Mouse (Mus musculus) limb, embryonic 14.5 days (tissue): Measurements from ENCODE around the gene Rtf2. TPM values are rescaled to one million over a fixed set of nuclear protein-coding genes. Genes with fewer than 3 reads are reported as not detected.

Source experiments
- ATAC-seq: fragments of 200-750 bp; cut with Nextera tagmentation; 2 replicates; pipeline ENCODE4 v1.8.0; 2017; ENCODE audit warnings: low read depth, moderate number of reproducible peaks, moderate TSS enrichment; ENCODE audit not compliant: low FRiP score
- DNase-seq: peaks from one replicate; pipeline ENCODE4 v3.0.0-alpha.2; 2015; ENCODE audit warnings: low spot score
- H3K27ac ChIP-seq: fragments of 300-500 bp; sonication (generic); replicated peaks from 2 replicates; pipeline ENCODE4 v1.5.1; 2014; ENCODE audit warnings: low read depth, mild to moderate bottlenecking, low read length, moderate library complexity, mixed read lengths
- H3K27me3 ChIP-seq: fragments of 300-500 bp; sonication (generic); 2 replicates; pipeline ENCODE4 v1.6.1; 2014; ENCODE audit warnings: low read length, mixed read lengths; ENCODE audit not compliant: control insufficient read depth, insufficient read depth
- H3K36me3 ChIP-seq: fragments of 300-500 bp; sonication (generic); 2 replicates; pipeline ENCODE4 v1.6.1; 2014; ENCODE audit warnings: mild to moderate bottlenecking, low read length, moderate library complexity, mixed read lengths; ENCODE audit not compliant: control insufficient read depth, insufficient read depth
- H3K4me1 ChIP-seq: fragments of 300-500 bp; sonication (generic); 2 replicates; pipeline ENCODE4 v1.6.1; 2014; ENCODE audit warnings: antibody characterized with exemption, low read length, mixed read lengths; ENCODE audit not compliant: control insufficient read depth, insufficient read depth
- H3K4me2 ChIP-seq: fragments of 300-500 bp; sonication (generic); replicated peaks from 2 replicates; pipeline ENCODE4 v1.6.1; 2014; ENCODE audit warnings: low read depth, mild to moderate bottlenecking, low read length, moderate library complexity; ENCODE audit not compliant: severe bottlenecking
- H3K4me3 ChIP-seq: fragments of 300-500 bp; sonication (generic); replicated peaks from 2 replicates; pipeline ENCODE4 v1.5.1; 2014; ENCODE audit warnings: low read length
- H3K9ac ChIP-seq: fragments of 300-500 bp; sonication (generic); 2 replicates; pipeline ENCODE4 v1.6.1; 2014; ENCODE audit warnings: mild to moderate bottlenecking, low read depth, low read length, moderate library complexity; ENCODE audit not compliant: severe bottlenecking
- H3K9me3 ChIP-seq: fragments of 300-500 bp; sonication (generic); 2 replicates; pipeline ENCODE4 v1.6.1; 2016; ENCODE audit warnings: low read length; ENCODE audit not compliant: control insufficient read depth
- POLR2A ChIP-seq: fragments of 200-500 bp; IDR thresholded peaks from 2 replicates; pipeline ENCODE4 v1.8.0; 2012; ENCODE audit warnings: inconsistent platforms, mild to moderate bottlenecking, moderate library complexity, borderline replicate concordance; ENCODE audit not compliant: insufficient read depth, insufficient read length; ENCODE audit errors: extremely low read depth
- WGBS: fragments of 180-500 bp; shearing (Covaris S2); extraction: QIAGEN DNeasy Blood & Tissue Kit; methylation state at CpG from one replicate; pipeline ENCODE4 v1.1.7; 2014; 5-methylcytosine and 5-hydroxymethylcytosine counted together
- polyA plus RNA-seq, 2 experiments: library from polyadenylated mRNA; depleted of rRNA in 1 of 2; stranded (reverse) in 1 of 2; unstranded in 1 of 2; fragments of >200 nt; fragmentation: Nextera tagmentation in 1 of 2; extraction: Ambion mirVana in 1 of 2; gene quantifications; 2 replicates each; pipeline versions ENCODE4 v1.2.1 to v1.2.3; 2012 to 2014

Rtf2 gene
- polyA plus RNA-seq, 2 experiments, result 45.9 to 69.9 TPM

DNA sequence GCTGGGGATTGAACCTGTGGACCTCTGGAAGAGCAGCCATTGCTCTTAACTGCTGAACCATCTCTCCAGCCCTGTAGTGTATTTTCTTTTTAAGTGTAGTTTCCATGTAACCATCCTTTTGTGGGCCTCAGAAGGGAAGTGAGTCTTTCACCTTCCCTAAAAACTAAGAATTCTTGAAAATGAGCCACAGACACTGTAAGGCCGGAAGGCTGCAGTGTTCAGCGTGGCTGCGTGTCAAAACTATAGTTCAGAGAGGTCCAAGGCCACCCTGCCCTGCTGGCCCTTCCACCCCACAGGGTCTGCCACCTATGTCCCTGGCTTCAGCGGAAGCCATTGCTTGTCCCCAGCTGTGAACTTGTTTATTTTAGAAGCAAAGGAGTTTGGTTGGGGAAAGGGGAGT, 34.2 kb upstream of the Rtf2 start:
- Histone ChIP-seq H3K9me3 (no peaks in the 10 kb centered on the region), H3K9ac (0 out of 2 replicates have a peak overlapping the region, but pooled peaks have one; percentile 7), H3K36me3 (no peaks in the 10 kb centered on the region), H3K27me3 (no peaks in the 10 kb centered on the region), H3K27ac (no peak overlapping the region), H3K4me2 (no peak overlapping the region), H3K4me3 (no peak overlapping the region), H3K4me1 (no peaks in the 10 kb centered on the region)
- 74% methylated on average over 4 of the region's 4 CpGs for WGBS
- no peak for DNase-seq
- ATAC-seq, result no peak
- no peak for TF ChIP-seq POLR2A

DNA sequence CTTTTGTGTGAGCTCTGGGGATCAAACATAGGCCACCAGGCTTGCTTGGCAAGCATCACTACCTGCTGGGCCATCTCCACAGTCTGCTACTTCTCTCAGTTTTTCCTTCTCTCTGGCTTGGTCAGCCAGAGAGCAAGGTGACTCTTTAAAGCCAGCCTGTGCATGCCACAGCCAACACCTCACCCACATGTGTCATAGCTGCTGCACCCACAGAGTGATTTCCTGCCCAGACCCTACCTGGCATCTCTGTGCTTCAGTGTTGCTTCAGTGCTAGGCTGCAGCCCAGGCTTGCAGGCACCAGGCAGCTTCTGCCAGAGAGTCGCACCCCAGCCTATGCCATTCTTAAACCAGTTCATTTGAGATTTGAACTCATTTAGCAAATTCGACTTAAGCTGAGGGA, 32.9 kb upstream of the Rtf2 start:
- no peak for TF ChIP-seq POLR2A
- ATAC-seq, result no peak
- Histone ChIP-seq H3K4me2 (no peak overlapping the region), H3K9ac (no peak overlapping the region), H3K27me3 (no peaks in the 10 kb centered on the region), H3K27ac (no peak overlapping the region), H3K4me1 (no peaks in the 10 kb centered on the region), H3K36me3 (no peaks in the 10 kb centered on the region), H3K9me3 (no peaks in the 10 kb centered on the region), H3K4me3 (no peak overlapping the region)
- DNase-seq, result no peak
- WGBS, result 62% methylated on average over 2 of the region's 2 CpGs

DNA sequence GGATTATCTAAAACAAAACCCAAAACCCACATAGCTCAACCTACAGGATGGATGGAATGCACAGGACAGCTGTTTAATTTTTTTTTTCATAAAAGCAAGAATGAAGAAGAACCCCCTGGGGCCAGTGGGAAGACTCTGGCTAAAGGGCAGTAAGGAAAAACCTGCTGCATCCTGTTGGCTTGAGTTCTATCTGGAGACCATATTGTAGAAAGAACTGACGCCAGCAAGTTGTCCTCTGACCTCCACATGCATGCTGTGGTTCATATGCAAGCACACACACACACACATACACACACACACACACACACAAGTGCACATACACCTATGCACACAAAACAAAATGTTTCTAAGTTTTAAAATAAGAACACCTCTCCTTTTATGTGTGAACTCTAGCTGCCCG, 29.7 kb upstream of the Rtf2 start:
- no peaks in the 10 kb centered on the region for H3K27me3 ChIP-seq
- no peak overlapping the region for H3K27ac ChIP-seq
- H3K9ac ChIP-seq, result no peak overlapping the region
- H3K9me3 ChIP-seq, result no peaks in the 10 kb centered on the region
- ATAC-seq (no peak), DNase-seq (no peak)
- H3K4me1 ChIP-seq, result no peaks in the 10 kb centered on the region
- H3K4me3 ChIP-seq, result no peak overlapping the region
- H3K36me3 ChIP-seq, result no peaks in the 10 kb centered on the region
- TF ChIP-seq POLR2A, result no peak
- H3K4me2 ChIP-seq, result no peak overlapping the region
- 63% methylated on average over 2 of the region's 2 CpGs for WGBS

DNA sequence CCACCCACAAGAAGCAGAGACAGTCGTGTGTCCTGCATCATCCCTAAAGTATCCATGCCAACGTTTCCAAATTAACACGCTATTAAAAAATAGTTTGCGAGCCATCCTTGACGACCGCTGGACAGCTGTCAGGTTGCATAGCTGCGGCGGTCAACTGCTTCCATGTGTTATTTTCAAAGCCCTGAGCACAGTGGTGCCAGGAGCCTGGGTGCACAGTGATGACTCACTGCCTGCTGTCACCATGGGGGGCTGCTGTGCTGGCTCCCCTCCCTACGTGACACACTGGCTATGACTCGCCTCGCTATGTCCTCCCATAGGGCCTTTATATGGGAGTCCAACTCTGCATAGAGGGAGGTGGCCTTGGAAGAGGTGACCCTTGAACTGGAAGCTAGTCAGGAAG, 29.3 kb upstream of the Rtf2 start:
- H3K27me3 ChIP-seq, result no peaks in the 10 kb centered on the region
- no peak overlapping the region for H3K4me3 ChIP-seq
- DNase-seq (no peak), ATAC-seq (peak; percentile 50; the same call in 1 of the 2 replicates)
- H3K9ac ChIP-seq, result no peak overlapping the region
- H3K4me2 ChIP-seq, result no peak overlapping the region
- H3K9me3 ChIP-seq, result no peaks in the 10 kb centered on the region
- no peak for TF ChIP-seq POLR2A
- no peak overlapping the region for H3K27ac ChIP-seq
- H3K4me1 ChIP-seq, result no peaks in the 10 kb centered on the region
- 55% methylated on average over 11 of the region's 11 CpGs for WGBS
- no peaks in the 10 kb centered on the region for H3K36me3 ChIP-seq

DNA sequence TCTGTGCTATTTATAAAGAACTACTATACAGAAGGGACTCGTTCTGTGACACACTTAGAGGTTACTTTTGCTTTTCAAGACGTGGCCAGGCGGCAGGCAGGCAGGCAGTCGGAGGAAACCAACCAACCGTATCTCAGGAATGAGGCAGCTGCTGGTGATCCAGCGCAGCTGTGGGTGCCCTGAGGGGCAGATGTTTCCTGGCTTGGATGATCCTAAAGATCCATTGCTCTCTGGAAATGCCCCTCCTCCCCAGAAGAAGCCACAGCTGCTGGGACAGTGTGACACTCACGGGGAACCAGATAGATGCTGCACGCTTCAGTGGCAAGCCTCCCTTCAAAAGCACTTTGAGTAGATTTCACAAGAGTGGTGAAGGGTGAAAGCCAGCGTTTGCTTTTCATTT, 27.9 kb upstream of the Rtf2 start:
- peak; percentile 76 for ATAC-seq
- no peaks in the 10 kb centered on the region for H3K4me1 ChIP-seq
- WGBS, result 10% methylated on average over 9 of the region's 9 CpGs
- DNase-seq, result peak; percentile 76
- no peak overlapping the region for H3K27ac ChIP-seq
- H3K36me3 ChIP-seq, result no peaks in the 10 kb centered on the region
- no peak for TF ChIP-seq POLR2A
- H3K9ac ChIP-seq, result no peak overlapping the region
- no peaks in the 10 kb centered on the region for H3K27me3 ChIP-seq
- no peaks in the 10 kb centered on the region for H3K9me3 ChIP-seq
- H3K4me3 ChIP-seq, result no peak overlapping the region
- H3K4me2 ChIP-seq, result no peak overlapping the region

DNA sequence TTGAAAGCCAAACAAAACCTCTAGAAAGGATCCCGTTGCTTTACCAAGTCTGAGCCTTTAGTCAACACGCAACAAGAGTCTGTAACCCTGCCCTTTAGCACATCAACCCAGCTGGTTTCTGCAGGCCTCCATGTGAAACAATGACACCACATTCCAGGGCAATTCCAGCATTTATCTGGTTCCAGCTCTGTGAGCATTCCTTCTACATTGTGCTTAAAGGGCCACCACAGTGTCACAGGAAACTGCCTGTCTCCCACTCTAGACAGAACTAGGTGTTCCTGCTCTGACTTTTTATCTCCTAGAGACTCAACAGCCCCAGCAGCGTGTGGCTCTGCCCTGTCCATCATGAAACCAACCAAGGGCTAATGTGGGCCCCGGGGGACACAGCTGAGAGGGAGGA, 27.1 kb upstream of the Rtf2 start:
- TF ChIP-seq POLR2A, result no peak
- peak; percentile 66; the same call in 1 of the 2 replicates for ATAC-seq

More for the DNA sequence above, 27.1 kb upstream of the Rtf2 start:
- DNase-seq, result no peak
- Histone ChIP-seq H3K27me3 (no peaks in the 10 kb centered on the region), H3K36me3 (no peaks in the 10 kb centered on the region), H3K4me2 (no peak overlapping the region), H3K4me1 (no peaks in the 10 kb centered on the region), H3K9ac (no peak overlapping the region), H3K9me3 (no peaks in the 10 kb centered on the region), H3K4me3 (no peak overlapping the region), H3K27ac (no peak overlapping the region; the same call in 1 of the 2 replicates)
- 43% methylated on average over 4 of the region's 4 CpGs for WGBS
